Mouse (Mus musculus): Measurements from ENCODE around the gene Mrpl58. TPM values are rescaled to one million over a fixed set of nuclear protein-coding genes. Genes with fewer than 3 reads are reported as not detected.

Mrpl58 gene
- 218 and 224 TPM in 2 replicates for polyA plus RNA-seq (2014; fragmentation: Nextera tagmentation; extraction: Ambion mirVana)

DNA sequence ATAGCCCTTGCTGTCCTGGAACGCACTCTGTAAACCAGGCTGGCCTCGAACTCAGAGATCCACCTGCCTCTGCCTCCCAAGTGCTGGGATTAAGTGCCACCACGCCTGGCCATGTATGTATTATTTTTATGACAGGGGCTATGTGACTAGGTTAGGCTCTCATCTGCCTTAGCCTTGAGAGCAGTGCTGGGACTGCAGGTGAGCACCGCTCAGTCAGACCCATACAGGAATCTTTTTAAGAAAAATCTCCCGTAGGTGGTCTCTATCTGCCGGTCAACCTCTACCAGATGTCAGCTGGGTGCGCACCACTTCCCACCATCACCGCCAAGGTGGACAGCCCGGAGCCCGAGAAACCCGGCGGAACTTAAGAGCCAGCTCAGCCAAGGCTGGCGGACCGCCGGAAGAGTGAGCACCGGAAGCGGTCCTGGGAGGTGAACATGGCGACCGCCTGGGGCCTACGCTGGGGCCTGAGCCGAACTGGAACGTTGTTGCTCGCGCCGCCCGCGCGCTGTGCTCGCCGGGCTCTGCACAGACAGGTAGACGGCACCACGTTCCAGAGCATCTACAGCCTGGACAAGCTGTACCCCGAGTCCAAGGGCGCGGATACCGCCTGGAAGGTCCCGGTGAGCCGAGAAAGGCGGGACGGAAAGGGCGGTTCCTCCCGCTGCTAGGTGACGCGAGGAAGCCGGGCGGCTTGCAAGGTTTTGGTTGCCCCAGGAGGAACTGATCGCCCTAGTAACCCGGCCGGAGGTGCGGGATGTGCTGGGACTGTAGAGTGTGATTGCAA is at the start of gene Mrpl58:
TSS of gene Mrpl58 (plus strand) at position 415 of the 787 bp plus-strand sequence.
- Histone ChIP-seq H3K27ac (ENCODE audit: low read depth) (peak within 1 kb of the TSS; percentile 71), H3K36me3 (ENCODE audit: control insufficient read depth, insufficient read depth, low read length) (peaks cover 28% of the 10 kb centered on the region), H3K9ac (ENCODE audit: low read length) (peak within 1 kb of the TSS; percentile 89), H3K27me3 (replicated peaks; ENCODE audit: control insufficient read depth, insufficient read depth, low read length) (no peaks in the 10 kb centered on the region), H3K4me1 (replicated peaks; ENCODE audit: control insufficient read depth, insufficient read depth, low read length) (peaks cover 14% of the 10 kb centered on the region), H3K9me3 (ENCODE audit: control insufficient read depth, low read length) (no peaks in the 10 kb centered on the region), H3K4me2 (ENCODE audit: low read length) (peak within 1 kb of the TSS; percentile 87), H3K4me3 (ENCODE audit: low read depth, low read length) (peak within 1 kb of the TSS; percentile 89)
- WGBS: 3% methylated on average over 50 of the region's 50 CpGs
- ATAC-seq (replicated peaks; ENCODE audit: low FRiP score, low TSS enrichment, low read depth): peak; percentile 92
- peak; percentile 89 for DNase-seq (ENCODE audit: low spot score)

DNA sequence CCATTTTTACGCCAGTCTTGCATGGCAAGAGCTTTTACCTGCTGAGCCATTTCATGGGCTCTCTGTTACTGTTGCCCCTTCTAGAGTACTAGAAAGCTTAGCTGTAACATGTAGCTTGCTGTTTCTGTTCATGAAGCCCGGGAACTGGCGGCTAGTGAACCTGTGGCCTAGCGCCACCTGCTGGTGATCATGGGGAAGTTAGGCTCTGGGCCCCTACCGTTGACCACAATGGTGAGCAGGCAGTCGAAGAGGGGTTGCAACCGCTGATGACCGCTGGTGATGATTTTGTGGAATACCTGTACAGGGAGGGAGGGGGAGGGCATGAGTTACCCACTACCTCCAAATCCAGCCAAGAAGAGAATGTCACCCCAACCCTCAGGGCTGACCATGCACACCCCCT is 49.4 kb upstream of the Mrpl58 start:
- no peaks in the 10 kb centered on the region for H3K36me3 ChIP-seq (ENCODE audit: control insufficient read depth, insufficient read depth, low read length)
- H3K27me3 ChIP-seq (replicated peaks; ENCODE audit: control insufficient read depth, insufficient read depth, low read length): no peaks in the 10 kb centered on the region
- no peak overlapping the region for H3K4me3 ChIP-seq (ENCODE audit: low read depth, low read length)
- 10% methylated on average over 8 of the region's 8 CpGs for WGBS
- peak; percentile 16; the same call in 1 of the 2 replicates for ATAC-seq (replicated peaks; ENCODE audit: low FRiP score, low TSS enrichment, low read depth)
- no peak overlapping the region for H3K4me2 ChIP-seq (ENCODE audit: low read length)
- H3K9ac ChIP-seq (ENCODE audit: low read length): no peak overlapping the region
- no peak overlapping the region for H3K27ac ChIP-seq (ENCODE audit: low read depth)
- no peaks in the 10 kb centered on the region for H3K9me3 ChIP-seq (ENCODE audit: control insufficient read depth, low read length)
- peak; percentile 88 for DNase-seq (ENCODE audit: low spot score)
- H3K4me1 ChIP-seq (replicated peaks; ENCODE audit: control insufficient read depth, insufficient read depth, low read length): peaks cover 8% of the 10 kb centered on the region; the same call in 1 of the 2 replicates

DNA sequence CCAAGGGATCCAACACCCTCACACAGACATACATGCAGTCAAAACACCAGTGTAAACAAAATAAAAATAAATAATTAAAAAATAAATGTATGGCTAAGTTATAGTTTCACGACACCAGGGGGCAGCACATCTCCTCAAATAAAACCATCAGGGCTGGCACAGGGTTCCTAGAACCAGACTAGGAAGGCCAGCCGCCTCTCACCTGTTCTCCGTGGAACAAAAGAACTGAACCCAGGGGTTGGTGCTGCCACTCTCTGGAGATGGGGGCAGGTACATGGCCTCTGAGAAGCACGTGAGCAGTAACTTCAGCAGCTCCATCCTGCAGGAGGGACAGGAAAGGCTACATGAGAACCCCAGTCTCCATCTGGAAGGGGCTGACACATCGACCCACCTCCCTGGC is 45.1 kb upstream of the Mrpl58 start:
- Histone ChIP-seq H3K4me3 (ENCODE audit: low read depth, low read length) (no peak overlapping the region), H3K27me3 (replicated peaks; ENCODE audit: control insufficient read depth, insufficient read depth, low read length) (no peaks in the 10 kb centered on the region), H3K36me3 (ENCODE audit: control insufficient read depth, insufficient read depth, low read length) (no peaks in the 10 kb centered on the region), H3K9me3 (ENCODE audit: control insufficient read depth, low read length) (no peaks in the 10 kb centered on the region), H3K4me2 (ENCODE audit: low read length) (no peak overlapping the region), H3K9ac (ENCODE audit: low read length) (no peak overlapping the region), H3K4me1 (replicated peaks; ENCODE audit: control insufficient read depth, insufficient read depth, low read length) (peaks cover 12% of the 10 kb centered on the region; the same call in 1 of the 2 replicates), H3K27ac (ENCODE audit: low read depth) (no peak overlapping the region)
- DNase-seq (ENCODE audit: low spot score) (peak; percentile 90), ATAC-seq (replicated peaks; ENCODE audit: low FRiP score, low TSS enrichment, low read depth) (0 out of 2 replicates have a peak, but pooled peaks have one; percentile 21)
- 19% methylated on average over 5 of the region's 5 CpGs for WGBS

DNA sequence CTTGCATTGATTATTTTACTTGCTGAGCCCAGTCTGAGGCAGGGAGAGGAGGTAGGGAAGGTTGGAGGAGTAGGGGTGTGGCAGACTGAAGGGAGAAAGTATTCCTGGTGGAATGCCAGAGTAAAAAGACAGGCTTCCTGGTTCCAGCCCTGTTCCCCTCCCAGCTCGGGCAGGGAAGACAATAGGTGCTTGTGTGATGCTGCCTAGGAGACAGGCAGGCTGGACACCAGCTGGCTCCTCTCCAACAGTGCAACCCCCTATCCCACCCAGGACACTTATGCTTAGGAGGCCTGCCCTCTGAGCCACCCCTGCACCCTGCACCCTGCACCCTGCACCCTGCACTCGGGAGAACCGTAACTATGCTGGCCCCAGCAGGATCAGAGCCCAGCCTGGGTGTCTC is 44.3 kb upstream of the Mrpl58 start:
- H3K27me3 ChIP-seq (replicated peaks; ENCODE audit: control insufficient read depth, insufficient read depth, low read length): no peaks in the 10 kb centered on the region
- H3K9ac ChIP-seq (ENCODE audit: low read length): no peak overlapping the region
- H3K9me3 ChIP-seq (ENCODE audit: control insufficient read depth, low read length): no peaks in the 10 kb centered on the region
- 47% methylated on average over 3 of the region's 3 CpGs for WGBS
- H3K27ac ChIP-seq (ENCODE audit: low read depth): peak overlapping the region; percentile 51; the same call in 1 of the 2 replicates
- peaks cover 12% of the 10 kb centered on the region; the same call in 1 of the 2 replicates for H3K4me1 ChIP-seq (replicated peaks; ENCODE audit: control insufficient read depth, insufficient read depth, low read length)
- no peaks in the 10 kb centered on the region for H3K36me3 ChIP-seq (ENCODE audit: control insufficient read depth, insufficient read depth, low read length)
- DNase-seq (ENCODE audit: low spot score) (no peak), ATAC-seq (replicated peaks; ENCODE audit: low FRiP score, low TSS enrichment, low read depth) (peak; percentile 34; the same call in 1 of the 2 replicates)
- no peak overlapping the region for H3K4me2 ChIP-seq (ENCODE audit: low read length)
- no peak overlapping the region for H3K4me3 ChIP-seq (ENCODE audit: low read depth, low read length)

DNA sequence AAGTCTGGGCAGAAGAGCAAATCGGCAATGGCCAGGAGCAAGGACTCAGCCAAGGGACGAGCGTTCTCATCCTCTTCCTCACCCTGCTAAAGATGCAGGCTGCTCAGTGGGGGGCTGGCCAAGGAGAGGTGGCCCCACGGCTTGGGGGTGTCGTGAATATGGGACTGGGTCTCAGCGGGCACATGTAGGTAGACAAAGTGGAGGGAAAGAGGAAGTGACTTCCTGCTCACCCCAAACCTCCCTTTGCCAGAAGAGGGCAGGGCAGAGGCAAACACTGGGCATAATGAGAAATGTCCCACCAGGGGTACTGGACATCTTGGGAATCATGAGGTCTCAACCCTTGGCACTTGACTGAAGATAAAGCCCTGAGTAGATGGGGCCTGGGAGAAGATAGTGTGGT is 43.8 kb upstream of the Mrpl58 start:
- ATAC-seq (replicated peaks; ENCODE audit: low FRiP score, low TSS enrichment, low read depth) (no peak), DNase-seq (ENCODE audit: low spot score) (no peak)
- 61% methylated on average over 6 of the region's 6 CpGs for WGBS
- Histone ChIP-seq H3K4me1 (replicated peaks; ENCODE audit: control insufficient read depth, insufficient read depth, low read length) (peaks cover 12% of the 10 kb centered on the region; the same call in 1 of the 2 replicates), H3K4me3 (ENCODE audit: low read depth, low read length) (no peak overlapping the region), H3K27ac (ENCODE audit: low read depth) (peak overlapping the region; percentile 51; the same call in 1 of the 2 replicates), H3K27me3 (replicated peaks; ENCODE audit: control insufficient read depth, insufficient read depth, low read length) (no peaks in the 10 kb centered on the region), H3K36me3 (ENCODE audit: control insufficient read depth, insufficient read depth, low read length) (no peaks in the 10 kb centered on the region), H3K9ac (ENCODE audit: low read length) (no peak overlapping the region), H3K4me2 (ENCODE audit: low read length) (no peak overlapping the region), H3K9me3 (ENCODE audit: control insufficient read depth, low read length) (no peaks in the 10 kb centered on the region)

DNA sequence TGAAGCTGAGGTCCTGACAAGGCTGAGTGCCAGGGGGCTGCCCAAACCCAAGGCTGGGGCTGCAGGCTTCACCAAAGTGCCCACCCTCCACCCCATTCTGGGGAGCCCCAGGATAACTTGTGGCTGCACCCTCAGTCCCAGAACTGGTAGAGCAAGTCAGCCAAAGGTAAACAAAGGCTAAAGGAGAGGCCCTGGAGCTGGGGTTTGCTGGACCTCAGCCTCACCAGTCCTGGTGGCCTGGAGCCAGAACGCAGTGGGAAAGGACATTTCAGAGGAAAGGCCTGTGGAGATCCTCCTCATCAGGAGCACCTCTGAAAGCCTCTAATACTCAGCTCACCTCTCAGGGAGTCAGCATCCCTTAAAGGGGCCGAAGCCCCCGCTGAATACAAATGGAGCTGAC is 39.4 kb upstream of the Mrpl58 start:
- Histone ChIP-seq H3K4me2 (ENCODE audit: low read length) (no peak overlapping the region), H3K4me1 (replicated peaks; ENCODE audit: control insufficient read depth, insufficient read depth, low read length) (peaks cover 9% of the 10 kb centered on the region; the same call in 1 of the 2 replicates), H3K9ac (ENCODE audit: low read length) (no peak overlapping the region), H3K27ac (ENCODE audit: low read depth) (no peak overlapping the region), H3K27me3 (replicated peaks; ENCODE audit: control insufficient read depth, insufficient read depth, low read length) (peaks cover 32% of the 10 kb centered on the region), H3K9me3 (ENCODE audit: control insufficient read depth, low read length) (no peaks in the 10 kb centered on the region), H3K4me3 (ENCODE audit: low read depth, low read length) (no peak overlapping the region), H3K36me3 (ENCODE audit: control insufficient read depth, insufficient read depth, low read length) (no peaks in the 10 kb centered on the region)
- WGBS: 75% methylated on average over 3 of the region's 3 CpGs
- ATAC-seq (replicated peaks; ENCODE audit: low FRiP score, low TSS enrichment, low read depth) (no peak), DNase-seq (ENCODE audit: low spot score) (no peak)

DNA sequence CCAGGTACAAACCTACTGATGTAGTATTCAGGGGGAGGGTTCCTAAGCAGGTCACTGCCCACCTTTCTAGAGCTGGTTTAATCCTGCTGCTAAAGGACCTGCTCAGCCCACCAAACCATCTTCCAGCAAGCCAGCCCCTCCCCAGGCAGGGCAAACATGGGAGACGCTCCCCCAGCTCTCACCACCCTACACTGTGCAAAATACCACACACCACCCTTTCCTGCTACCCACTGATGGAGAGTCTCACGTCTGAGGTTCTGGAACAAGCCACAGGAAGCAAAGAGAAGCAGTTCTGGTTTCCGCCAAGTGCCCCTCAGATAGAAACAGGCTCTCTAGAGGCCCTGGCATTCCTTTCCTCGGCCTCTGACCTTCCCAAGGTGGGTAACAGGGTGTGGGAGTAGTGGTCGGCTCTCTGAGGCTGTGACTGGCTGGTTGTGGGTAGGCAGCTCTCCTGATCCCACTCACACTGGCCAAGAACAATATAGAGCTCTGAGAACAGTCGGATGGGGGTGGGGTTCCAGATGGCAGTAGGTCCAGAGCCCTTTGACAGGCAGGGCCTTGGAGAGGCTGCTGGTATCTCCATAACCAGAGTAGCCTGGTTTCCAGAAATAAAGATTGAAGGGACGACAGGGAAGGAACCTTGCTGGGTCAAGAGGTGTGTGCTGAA is 37.4 kb upstream of the Mrpl58 start:
- Histone ChIP-seq H3K4me2 (ENCODE audit: low read length) (peak overlapping the region; percentile 75; the same call in 1 of the 2 replicates), H3K27ac (ENCODE audit: low read depth) (no peak overlapping the region), H3K4me3 (ENCODE audit: low read depth, low read length) (no peak overlapping the region), H3K36me3 (ENCODE audit: control insufficient read depth, insufficient read depth, low read length) (no peaks in the 10 kb centered on the region), H3K4me1 (replicated peaks; ENCODE audit: control insufficient read depth, insufficient read depth, low read length) (peaks cover 3% of the 10 kb centered on the region; the same call in 1 of the 2 replicates), H3K27me3 (replicated peaks; ENCODE audit: control insufficient read depth, insufficient read depth, low read length) (peaks cover 33% of the 10 kb centered on the region), H3K9ac (ENCODE audit: low read length) (no peak overlapping the region), H3K9me3 (ENCODE audit: control insufficient read depth, low read length) (no peaks in the 10 kb centered on the region)
- ATAC-seq (replicated peaks; ENCODE audit: low FRiP score, low TSS enrichment, low read depth): no peak
- WGBS: 35% methylated on average over 7 of the region's 7 CpGs
- DNase-seq (ENCODE audit: low spot score): no peak

DNA sequence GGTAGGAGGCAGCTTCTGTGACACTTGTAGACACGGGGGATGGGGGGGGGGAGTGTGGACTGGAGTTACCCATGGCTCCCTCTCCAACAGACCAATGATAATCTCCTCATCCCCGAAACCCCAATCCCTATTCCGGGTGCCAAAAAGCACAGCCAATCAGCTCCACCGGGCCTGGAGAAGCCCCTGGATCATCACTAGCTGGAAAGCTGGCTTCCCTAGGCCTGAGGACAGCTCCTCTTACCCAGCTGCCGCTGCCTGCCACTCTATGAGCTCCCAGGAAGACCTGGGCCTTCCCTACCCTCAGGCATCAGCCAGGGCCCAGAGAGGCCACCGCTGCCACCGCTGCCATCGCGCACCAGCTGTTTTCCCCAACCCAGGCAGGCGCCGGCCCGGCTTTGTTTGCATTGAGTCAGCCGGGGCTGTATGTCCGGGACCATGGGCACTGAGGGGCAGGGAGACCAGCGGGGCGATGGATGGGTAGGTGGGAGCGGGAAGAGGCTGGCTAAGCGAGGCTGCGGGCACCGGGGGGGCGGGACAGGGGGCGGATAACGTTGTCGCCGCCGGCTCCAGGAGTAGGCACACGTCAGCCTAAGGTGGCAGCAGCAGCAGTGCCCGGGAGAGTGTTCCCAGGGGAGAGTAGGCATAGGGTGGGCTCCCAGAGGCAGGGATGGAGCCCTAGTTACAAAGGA is 36.7 kb upstream of the Mrpl58 start:
- H3K9me3 ChIP-seq (ENCODE audit: control insufficient read depth, low read length): no peaks in the 10 kb centered on the region
- peak overlapping the region; percentile 75 for H3K4me2 ChIP-seq (ENCODE audit: low read length)
- DNase-seq (ENCODE audit: low spot score) (no peak), ATAC-seq (replicated peaks; ENCODE audit: low FRiP score, low TSS enrichment, low read depth) (peak; percentile 38; the same call in 1 of the 2 replicates)
- peaks cover 33% of the 10 kb centered on the region for H3K27me3 ChIP-seq (replicated peaks; ENCODE audit: control insufficient read depth, insufficient read depth, low read length)
- peak overlapping the region; percentile 40 for H3K4me3 ChIP-seq (ENCODE audit: low read depth, low read length)
- peaks cover 3% of the 10 kb centered on the region; the same call in 1 of the 2 replicates for H3K4me1 ChIP-seq (replicated peaks; ENCODE audit: control insufficient read depth, insufficient read depth, low read length)
- H3K9ac ChIP-seq (ENCODE audit: low read length): peak overlapping the region; percentile 38
- WGBS: 4% methylated on average over 28 of the region's 28 CpGs
- no peaks in the 10 kb centered on the region for H3K36me3 ChIP-seq (ENCODE audit: control insufficient read depth, insufficient read depth, low read length)
- no peak overlapping the region for H3K27ac ChIP-seq (ENCODE audit: low read depth)

Measured in intestine, embryonic 14.5 days (tissue).